Mouse (Mus musculus) cerebellum, adult 11 months (tissue): Measurements from ENCODE around the gene Glis3.

Source experiments
- DNase-seq: peaks from one replicate; pipeline ENCODE4 v3.0.0; 2022

Glis3 gene

GRCm38 (mm10) chr19:28299211-28299775 is 380.6 kb downstream of the Glis3 start:
- no peak for DNase-seq

- DNase-seq = no peak
Measured at GRCm38 (mm10) chr19:28298669-28299068, 381.2 kb downstream of the Glis3 start.

- DNase-seq = no peak
Measured at GRCm38 (mm10) chr19:28291596-28291995, 388.3 kb downstream of the Glis3 start.

GRCm38 (mm10) chr19:28289457-28289856 is 390.4 kb downstream of the Glis3 start:
- DNase-seq = no peak

- no peak for DNase-seq
Measured at GRCm38 (mm10) chr19:28287431-28287830, 392.4 kb downstream of the Glis3 start.

- no peak for DNase-seq
Measured at GRCm38 (mm10) chr19:28284098-28284569, 395.7 kb downstream of the Glis3 start.

GRCm38 (mm10) chr19:28283241-28284097 is 396.4 kb downstream of the Glis3 start:
- DNase-seq = no peak

- no peak for DNase-seq
Measured at GRCm38 (mm10) chr19:28281405-28281804, 398.5 kb downstream of the Glis3 start.

GRCm38 (mm10) chr19:28277104-28277503 is 402.8 kb downstream of the Glis3 start:
- DNase-seq = no peak

GRCm38 (mm10) chr19:28274501-28274900 is 405.4 kb downstream of the Glis3 start:
- no peak for DNase-seq

- no peak for DNase-seq
Measured at GRCm38 (mm10) chr19:28273946-28274345, 405.9 kb downstream of the Glis3 start.

GRCm38 (mm10) chr19:28266850-28267249 is 413.0 kb downstream of the Glis3 start:
- DNase-seq = no peak

GRCm38 (mm10) chr19:28265776-28266175 is 414.1 kb downstream of the Glis3 start:
- no peak for DNase-seq

- no peak for DNase-seq
Measured at GRCm38 (mm10) chr19:28258907-28259675, 420.8 kb downstream of the Glis3 start.

- DNase-seq = no peak
Measured at GRCm38 (mm10) chr19:28258480-28258879, 421.4 kb downstream of the Glis3 start.

- no peak for DNase-seq
Measured at GRCm38 (mm10) chr19:28247345-28247744, 432.5 kb downstream of the Glis3 start.

GRCm38 (mm10) chr19:28246186-28246585 is 433.7 kb downstream of the Glis3 start:
- no peak for DNase-seq

GRCm38 (mm10) chr19:28238073-28238472 is 441.8 kb downstream of the Glis3 start:
- DNase-seq = no peak

GRCm38 (mm10) chr19:28237621-28238020 is 442.3 kb downstream of the Glis3 start:
- no peak for DNase-seq

- DNase-seq = no peak
Measured at GRCm38 (mm10) chr19:28235571-28235970, 444.3 kb downstream of the Glis3 start.

- no peak for DNase-seq
Measured at GRCm38 (mm10) chr19:28235096-28235495, 444.8 kb downstream of the Glis3 start.

- no peak for DNase-seq
Measured at GRCm38 (mm10) chr19:28234676-28235075, 445.2 kb downstream of the Glis3 start.

GRCm38 (mm10) chr19:28231511-28231910 is 448.4 kb downstream of the Glis3 start:
- DNase-seq = no peak

GRCm38 (mm10) chr19:28227526-28227925 is 452.4 kb downstream of the Glis3 start:
- DNase-seq = no peak
